Mouse (Mus musculus): Measurements from ENCODE around the gene Hist1h2ag. TPM values are rescaled to one million over a fixed set of nuclear protein-coding genes. Genes with fewer than 3 reads are reported as not detected.

The Hist1h2ag gene
- polyA plus RNA-seq, 1 experiment: 10.2 TPM

DNA sequence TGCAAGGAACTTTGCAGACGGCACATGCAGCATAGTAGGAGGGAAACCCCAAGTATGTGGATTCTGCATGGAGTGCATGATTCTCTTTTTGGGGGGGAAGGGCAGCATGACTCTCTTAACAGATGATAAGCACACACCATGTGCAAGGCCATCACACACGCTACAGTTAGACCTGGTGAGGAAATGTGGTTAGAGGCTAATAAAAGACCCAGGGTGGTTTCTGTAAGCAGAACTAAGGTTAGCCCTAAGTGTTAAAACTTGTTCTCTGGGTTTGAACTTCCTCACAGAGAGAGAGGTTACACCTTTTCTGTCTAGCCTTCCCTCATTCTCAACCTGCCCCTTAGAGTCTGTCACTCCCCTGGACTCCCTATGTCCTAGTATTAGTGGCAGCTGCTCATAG lies 41.4 kb downstream of the Hist1h2ag start:
- Histone ChIP-seq H3K27me3 (ENCODE audit: control insufficient read depth, insufficient read depth, low read length) (peaks cover 8% of the 10 kb centered on the region), H3K36me3 (ENCODE audit: control insufficient read depth, insufficient read depth, low read length) (no peaks in the 10 kb centered on the region), H3K4me1 (ENCODE audit: control insufficient read depth, insufficient read depth, insufficient read length) (peaks cover 6% of the 10 kb centered on the region), H3K4me3 (ENCODE audit: extremely low read depth, insufficient read depth, insufficient read length) (no peak overlapping the region), H3K27ac (ENCODE audit: insufficient read depth, low read length) (no peak overlapping the region)
- DNase-seq (ENCODE audit: low read depth in 1 of 2, low spot score in 2 of 2): no peak
- WGBS: 15% methylated on average over 2 of the region's 2 CpGs
- no peak for TF ChIP-seq POLR2A (IDR thresholded peaks at IDR 0.05; ENCODE audit: low read depth, low read length)

DNA sequence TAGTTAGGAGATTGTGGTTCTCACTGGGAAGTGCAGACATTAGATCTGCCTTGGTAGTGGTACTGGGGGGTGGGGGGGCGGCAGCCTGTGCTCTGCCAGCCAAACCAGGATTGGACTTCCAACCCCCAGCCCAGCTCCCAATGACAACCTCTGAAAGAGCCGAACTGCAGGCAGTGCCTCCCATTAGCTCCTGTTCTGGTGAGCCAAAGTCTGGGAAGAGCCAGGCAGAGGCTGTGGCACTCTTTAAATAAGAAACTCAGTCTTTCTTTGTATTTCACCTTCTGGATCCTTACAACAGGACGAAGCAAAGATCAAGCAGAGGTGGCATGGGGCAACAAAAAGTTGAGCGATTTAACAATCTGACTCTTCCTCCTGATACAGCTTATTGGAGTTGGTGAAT lies 43.6 kb downstream of the Hist1h2ag start:
- Histone ChIP-seq H3K27ac (ENCODE audit: insufficient read depth, low read length) (no peak overlapping the region), H3K4me3 (ENCODE audit: extremely low read depth, insufficient read depth, insufficient read length) (no peak overlapping the region), H3K36me3 (ENCODE audit: control insufficient read depth, insufficient read depth, low read length) (no peaks in the 10 kb centered on the region), H3K27me3 (ENCODE audit: control insufficient read depth, insufficient read depth, low read length) (peaks cover 11% of the 10 kb centered on the region), H3K4me1 (ENCODE audit: control insufficient read depth, insufficient read depth, insufficient read length) (peaks cover 10% of the 10 kb centered on the region; the same call in 1 of the 2 replicates)
- WGBS: 84% methylated on average over 4 of the region's 4 CpGs
- TF ChIP-seq POLR2A (IDR thresholded peaks at IDR 0.05; ENCODE audit: low read depth, low read length) (no peak), CTCF (IDR thresholded peaks at IDR 0.05; ENCODE audit: extremely low read depth, insufficient read depth, insufficient read length, insufficient replicate concordance) (no peak)
- DNase-seq (ENCODE audit: low read depth in 1 of 2, low spot score in 2 of 2): no peak

DNA sequence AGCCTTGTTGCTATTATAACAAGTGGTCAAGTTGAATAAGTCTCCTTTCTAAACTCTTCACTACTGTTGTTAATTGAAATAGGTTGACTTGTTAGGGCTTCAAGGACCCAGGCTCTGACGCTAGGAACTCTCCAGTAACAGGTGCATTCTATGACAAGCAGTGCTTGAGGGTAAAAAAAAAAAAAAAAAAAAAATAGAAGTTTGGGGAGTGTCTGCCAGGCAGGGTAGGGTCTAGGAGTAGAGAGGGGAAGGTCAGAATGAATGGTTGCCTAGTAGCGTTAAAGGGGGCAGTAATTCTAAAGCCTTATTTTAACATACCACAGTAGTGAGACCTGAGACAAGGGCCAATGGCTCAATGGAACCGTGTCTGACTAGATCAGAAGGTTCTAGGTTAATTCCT lies 44.3 kb downstream of the Hist1h2ag start:
- H3K27me3 ChIP-seq (ENCODE audit: control insufficient read depth, insufficient read depth, low read length): peaks cover 12% of the 10 kb centered on the region
- no peaks in the 10 kb centered on the region for H3K36me3 ChIP-seq (ENCODE audit: control insufficient read depth, insufficient read depth, low read length)
- no peak overlapping the region for H3K4me3 ChIP-seq (ENCODE audit: extremely low read depth, insufficient read depth, insufficient read length)
- TF ChIP-seq POLR2A (IDR thresholded peaks at IDR 0.05; ENCODE audit: low read depth, low read length): no peak
- no peak for TF ChIP-seq CTCF (IDR thresholded peaks at IDR 0.05; ENCODE audit: extremely low read depth, insufficient read depth, insufficient read length, insufficient replicate concordance)
- DNase-seq (ENCODE audit: low read depth in 1 of 2, low spot score in 2 of 2): no peak
- peaks cover 10% of the 10 kb centered on the region; the same call in 1 of the 2 replicates for H3K4me1 ChIP-seq (ENCODE audit: control insufficient read depth, insufficient read depth, insufficient read length)
- no peak overlapping the region for H3K27ac ChIP-seq (ENCODE audit: insufficient read depth, low read length)
- WGBS: 60% methylated on average over 3 of the region's 3 CpGs

DNA sequence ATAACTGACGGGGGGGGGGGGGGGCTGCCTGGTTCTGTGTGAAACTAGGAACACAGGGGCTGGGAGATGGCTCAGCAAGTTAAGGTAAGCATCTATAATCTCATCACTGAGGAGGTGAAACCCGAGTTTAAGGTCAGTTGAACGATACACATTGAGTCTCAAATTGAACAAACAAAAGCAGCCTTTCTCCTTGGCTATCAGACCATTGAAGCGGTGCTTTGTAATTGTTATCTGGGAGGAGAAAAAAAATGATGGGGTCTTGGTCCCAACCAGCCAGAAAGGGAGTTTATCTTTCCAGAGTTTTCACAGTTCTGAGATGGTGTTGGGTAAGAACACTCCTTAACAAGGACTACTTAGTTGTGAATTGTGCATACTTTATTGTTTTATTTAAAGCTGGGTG lies 44.9 kb downstream of the Hist1h2ag start:
- Histone ChIP-seq H3K4me1 (ENCODE audit: control insufficient read depth, insufficient read depth, insufficient read length) (peaks cover 10% of the 10 kb centered on the region; the same call in 1 of the 2 replicates), H3K4me3 (ENCODE audit: extremely low read depth, insufficient read depth, insufficient read length) (no peak overlapping the region), H3K27me3 (ENCODE audit: control insufficient read depth, insufficient read depth, low read length) (peaks cover 12% of the 10 kb centered on the region), H3K27ac (ENCODE audit: insufficient read depth, low read length) (no peak overlapping the region), H3K36me3 (ENCODE audit: control insufficient read depth, insufficient read depth, low read length) (no peaks in the 10 kb centered on the region)
- 32% methylated on average over 4 of the region's 4 CpGs for WGBS
- TF ChIP-seq POLR2A (IDR thresholded peaks at IDR 0.05; ENCODE audit: low read depth, low read length) (no peak), CTCF (IDR thresholded peaks at IDR 0.05; ENCODE audit: extremely low read depth, insufficient read depth, insufficient read length, insufficient replicate concordance) (no peak)
- DNase-seq (ENCODE audit: low read depth in 1 of 2, low spot score in 2 of 2): no peak

DNA sequence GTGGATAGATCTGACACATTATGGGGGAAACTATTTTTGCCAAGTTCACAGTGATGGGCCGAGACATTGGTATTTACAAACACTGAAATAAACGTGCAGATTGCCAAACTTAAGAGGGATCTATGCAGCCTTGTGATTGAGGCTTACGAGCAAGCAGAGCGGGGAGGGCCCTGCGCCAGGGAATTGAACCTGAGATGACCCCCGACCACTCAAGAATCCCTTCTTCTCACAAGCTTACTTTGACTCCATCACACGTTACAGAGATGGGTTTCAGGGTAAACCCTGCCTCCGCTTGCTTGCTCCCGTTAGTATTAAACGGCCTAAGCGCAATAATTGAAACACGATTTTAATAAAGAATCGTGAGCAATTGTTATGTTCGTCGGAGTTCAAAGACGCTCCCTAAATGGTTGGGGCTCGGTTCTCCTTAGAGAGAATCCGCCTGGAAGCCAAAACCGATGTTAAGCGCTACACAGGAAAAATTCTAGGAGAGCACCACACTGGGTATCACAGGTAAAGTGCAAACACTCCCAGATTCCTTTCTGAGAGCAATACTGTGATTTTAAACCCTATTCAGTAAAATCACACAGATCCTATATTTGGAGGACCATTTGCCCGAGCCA lies 45.4 kb downstream of the Hist1h2ag start:
- H3K4me3 ChIP-seq (ENCODE audit: extremely low read depth, insufficient read depth, insufficient read length): no peak overlapping the region
- peaks cover 12% of the 10 kb centered on the region for H3K27me3 ChIP-seq (ENCODE audit: control insufficient read depth, insufficient read depth, low read length)
- no peak for DNase-seq (ENCODE audit: low read depth in 1 of 2, low spot score in 2 of 2)
- TF ChIP-seq CTCF (IDR thresholded peaks at IDR 0.05; ENCODE audit: extremely low read depth, insufficient read depth, insufficient read length, insufficient replicate concordance) (no peak), POLR2A (IDR thresholded peaks at IDR 0.05; ENCODE audit: low read depth, low read length) (no peak)
- no peak overlapping the region for H3K27ac ChIP-seq (ENCODE audit: insufficient read depth, low read length)
- 25% methylated on average over 21 of the region's 21 CpGs for WGBS
- H3K4me1 ChIP-seq (ENCODE audit: control insufficient read depth, insufficient read depth, insufficient read length): peaks cover 10% of the 10 kb centered on the region; the same call in 1 of the 2 replicates
- H3K36me3 ChIP-seq (ENCODE audit: control insufficient read depth, insufficient read depth, low read length): no peaks in the 10 kb centered on the region

DNA sequence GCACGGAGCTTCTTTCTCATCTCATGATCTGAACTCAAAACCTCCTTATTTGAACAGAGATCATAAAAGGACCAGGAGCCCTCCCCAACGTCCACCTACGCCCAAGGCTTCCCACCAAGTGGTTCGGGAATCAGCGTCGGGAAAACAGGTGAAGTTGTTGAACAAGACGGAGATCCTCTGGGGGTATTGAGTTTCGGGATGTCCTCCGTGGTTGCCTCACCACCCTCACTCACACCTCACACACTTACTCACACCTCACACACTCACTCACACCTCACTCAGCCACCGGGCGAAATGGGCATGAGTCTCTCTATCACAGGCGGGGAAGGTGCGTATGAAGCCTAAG lies 45.9 kb downstream of the Hist1h2ag start:
- 14% methylated on average over 13 of the region's 13 CpGs for WGBS
- peaks cover 12% of the 10 kb centered on the region for H3K27me3 ChIP-seq (ENCODE audit: control insufficient read depth, insufficient read depth, low read length)
- no peak overlapping the region for H3K27ac ChIP-seq (ENCODE audit: insufficient read depth, low read length)
- no peak overlapping the region for H3K4me3 ChIP-seq (ENCODE audit: extremely low read depth, insufficient read depth, insufficient read length)
- no peaks in the 10 kb centered on the region for H3K36me3 ChIP-seq (ENCODE audit: control insufficient read depth, insufficient read depth, low read length)
- DNase-seq (ENCODE audit: low read depth in 1 of 2, low spot score in 2 of 2): no peak
- peaks cover 8% of the 10 kb centered on the region; the same call in 1 of the 2 replicates for H3K4me1 ChIP-seq (ENCODE audit: control insufficient read depth, insufficient read depth, insufficient read length)
- TF ChIP-seq POLR2A (IDR thresholded peaks at IDR 0.05; ENCODE audit: low read depth, low read length) (no peak), CTCF (IDR thresholded peaks at IDR 0.05; ENCODE audit: extremely low read depth, insufficient read depth, insufficient read length, insufficient replicate concordance) (no peak)

DNA sequence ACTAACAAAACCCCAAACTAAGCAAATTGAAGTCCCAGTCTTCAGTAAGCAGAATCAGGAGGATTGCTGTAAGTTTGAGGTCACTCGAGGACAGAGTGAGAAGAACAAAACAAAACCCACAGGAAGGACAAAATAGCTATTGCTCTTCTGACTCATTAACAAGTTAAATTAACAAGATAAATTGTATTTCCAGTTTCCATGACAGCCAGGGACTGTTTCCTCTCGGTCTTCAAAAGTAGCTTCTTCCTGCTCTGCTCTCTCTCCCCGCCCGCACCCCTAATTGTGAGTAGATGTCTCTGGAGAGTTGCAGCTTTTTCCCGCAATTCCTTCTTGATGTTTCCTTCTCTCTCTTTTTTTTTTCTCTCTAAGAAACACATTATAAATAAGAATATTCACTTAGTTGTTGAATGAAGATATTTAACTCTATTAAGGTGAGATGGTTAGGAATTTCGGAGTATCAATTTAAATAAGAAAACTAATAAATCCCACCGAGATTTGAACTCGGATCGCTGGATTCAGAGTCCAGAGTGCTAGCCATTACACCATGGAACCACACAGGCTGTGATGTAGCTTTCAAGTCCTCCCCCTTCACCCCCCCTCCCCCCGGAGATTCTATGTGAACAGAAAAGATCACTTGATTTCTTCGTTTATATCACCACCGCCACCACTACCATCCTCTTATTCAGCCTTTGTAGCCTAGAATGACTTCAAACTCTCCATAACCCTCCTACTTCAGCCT lies 46.5 kb downstream of the Hist1h2ag start:
- Histone ChIP-seq H3K4me1 (ENCODE audit: control insufficient read depth, insufficient read depth, insufficient read length) (peaks cover 7% of the 10 kb centered on the region; the same call in 1 of the 2 replicates), H3K4me3 (ENCODE audit: extremely low read depth, insufficient read depth, insufficient read length) (no peak overlapping the region), H3K36me3 (ENCODE audit: control insufficient read depth, insufficient read depth, low read length) (no peaks in the 10 kb centered on the region), H3K27ac (ENCODE audit: insufficient read depth, low read length) (no peak overlapping the region), H3K27me3 (ENCODE audit: control insufficient read depth, insufficient read depth, low read length) (peaks cover 12% of the 10 kb centered on the region)
- TF ChIP-seq POLR2A (IDR thresholded peaks at IDR 0.05; ENCODE audit: low read depth, low read length): no peak
- TF ChIP-seq CTCF (IDR thresholded peaks at IDR 0.05; ENCODE audit: extremely low read depth, insufficient read depth, insufficient read length, insufficient replicate concordance): no peak
- DNase-seq (ENCODE audit: low read depth in 1 of 2, low spot score in 2 of 2): no peak
- 6% methylated on average over 12 of the region's 12 CpGs for WGBS
